Comparison of ENCODE assay signal across 10 mouse cellular contexts in the genomic region with DNA sequence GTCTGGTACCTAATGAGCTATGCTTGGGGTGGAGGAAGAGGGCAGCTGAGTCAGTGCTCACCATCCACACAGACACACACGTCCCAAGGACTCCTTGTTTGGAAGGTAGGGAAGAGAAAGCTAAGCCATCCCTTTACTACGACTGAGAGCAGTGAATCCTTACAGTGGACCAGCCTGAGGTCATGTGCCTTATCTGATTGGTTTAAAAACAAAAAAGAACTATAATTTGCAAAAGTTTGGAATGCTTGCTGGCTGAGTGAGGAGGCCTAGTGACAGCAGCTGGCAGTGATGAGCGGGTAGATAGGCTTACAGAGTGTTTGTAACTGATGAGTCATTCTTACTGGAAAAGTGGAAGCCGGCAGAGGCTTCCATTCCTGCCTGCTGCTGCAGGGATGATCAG. TPM values are rescaled to one million over a fixed set of nuclear protein-coding genes. Genes with fewer than 3 reads are reported as not detected.
DNase-seq lines count a peak whose midpoint lies in the region; ATAC-seq and TF ChIP-seq lines count a peak whose summit lies in the region.
"Had no signal": no experiment of that assay in that cellular context is flagged by ENCODE, and none has a peak within 500 bp of the region (broad histone marks: within the 10 kb centered on the region; RNA-seq: fewer than 3 reads in every experiment).

No protein-coding gene starts in this region.

- H3K9me3 ChIP-seq in lung, postnatal 0 days (ENCODE audit: low read length) = no peaks in the 10 kb centered on the region
- no peaks in the 10 kb centered on the region for H3K9me3 ChIP-seq in embryonic facial prominence, embryonic 13.5 days
- no peaks in the 10 kb centered on the region for H3K9me3 ChIP-seq in stomach, embryonic 14.5 days (ENCODE audit: control insufficient read depth, low read depth, low read length)

- peak overlapping the region; percentile 47; the same call in 1 of the 2 replicates for H3K27ac ChIP-seq in lung, postnatal 0 days (ENCODE audit: low read length)
- peak overlapping the region; percentile 22; the same call in 1 of the 2 replicates for H3K27ac ChIP-seq in embryonic facial prominence, embryonic 13.5 days
- 0 out of 2 replicates have a peak overlapping the region, but pooled peaks have one; percentile 11 for H3K27ac ChIP-seq in stomach, embryonic 14.5 days (ENCODE audit: low read length)
- H3K27ac ChIP-seq: liver, embryonic 14.5 days had no signal

- H3K36me3 ChIP-seq in lung, postnatal 0 days (ENCODE audit: insufficient read depth, low read length) = no peaks in the 10 kb centered on the region
- H3K36me3 ChIP-seq in embryonic facial prominence, embryonic 13.5 days = 0 out of 2 replicates have a peak, but pooled peaks cover 5% of the 10 kb centered on the region
- no peaks in the 10 kb centered on the region for H3K36me3 ChIP-seq in stomach, embryonic 14.5 days (ENCODE audit: control insufficient read depth, insufficient read depth, low read length)

- peak; percentile 41 for DNase-seq in gastrocnemius, postnatal 14 days
- no peak for DNase-seq in gastrocnemius, postnatal 10 days
- peak; percentile 81 for DNase-seq in lung, postnatal 0 days (ENCODE audit: low spot score)
- DNase-seq in lung, postnatal 25 days (ENCODE audit: low spot score) = no peak
- DNase-seq in retina, postnatal 1 day = no peak
- DNase-seq: kidney, postnatal 14 days had no signal

- H3K27me3 ChIP-seq in lung, postnatal 0 days (replicated peaks; ENCODE audit: insufficient read depth, low read length) = no peaks in the 10 kb centered on the region
- H3K27me3 ChIP-seq in embryonic facial prominence, embryonic 13.5 days = no peaks in the 10 kb centered on the region
- no peaks in the 10 kb centered on the region for H3K27me3 ChIP-seq in stomach, embryonic 14.5 days (ENCODE audit: control insufficient read depth, insufficient read depth, low read length)

- peak; percentile 47 for ATAC-seq in lung, postnatal 0 days
- ATAC-seq in embryonic facial prominence, embryonic 13.5 days (ENCODE audit: insufficient number of reproducible peaks, insufficient read depth, low FRiP score, low TSS enrichment, low read depth) = no peak
- no peak for ATAC-seq in stomach, embryonic 14.5 days (ENCODE audit: insufficient number of reproducible peaks, insufficient read depth, low FRiP score, low read depth)
- no peak for ATAC-seq in monocyte, adult 5-6 weeks (replicated peaks; ENCODE audit: insufficient number of reproducible peaks, low FRiP score, low TSS enrichment, poor library complexity, severe bottlenecking)

- TF ChIP-seq EP300 in lung, postnatal 0 days (IDR thresholded peaks at IDR 0.05) = no peak

- no peak for TF ChIP-seq CTCF in lung, postnatal 0 days (IDR thresholded peaks at IDR 0.05)

- 20% methylated on average over 4 of the region's 4 CpGs for WGBS in lung, postnatal 0 days
- WGBS in embryonic facial prominence, embryonic 13.5 days = 31% methylated on average over 4 of the region's 4 CpGs
- WGBS in stomach, embryonic 14.5 days = 35% methylated on average over 4 of the region's 4 CpGs

- H3K4me3 ChIP-seq in lung, postnatal 0 days (ENCODE audit: low read depth, low read length) = no peak overlapping the region
- no peak overlapping the region for H3K4me3 ChIP-seq in embryonic facial prominence, embryonic 13.5 days
- H3K4me3 ChIP-seq in stomach, embryonic 14.5 days (ENCODE audit: low read depth, low read length) = no peak overlapping the region

- intact Hi-C loops in gastrocnemius, postnatal 14 days (cut with DNase I; ENCODE audit: low total_unique reads) = no loop called here

- peaks cover 36% of the 10 kb centered on the region; the same call in 1 of the 2 replicates for H3K4me1 ChIP-seq in lung, postnatal 0 days (ENCODE audit: insufficient read depth, low read depth, low read length)
- H3K4me1 ChIP-seq in embryonic facial prominence, embryonic 13.5 days = peaks cover 75% of the 10 kb centered on the region
- peaks cover 33% of the 10 kb centered on the region for H3K4me1 ChIP-seq in stomach, embryonic 14.5 days (ENCODE audit: control insufficient read depth, insufficient read depth, low read length)

- H3K9ac ChIP-seq in lung, postnatal 0 days (replicated peaks; ENCODE audit: low read depth) = no peak overlapping the region
- no peak overlapping the region for H3K9ac ChIP-seq in embryonic facial prominence, embryonic 13.5 days
- no peak overlapping the region for H3K9ac ChIP-seq in stomach, embryonic 14.5 days (replicated peaks; ENCODE audit: low read depth, low read length)
- H3K9ac ChIP-seq: liver, embryonic 14.5 days had no signal

- no peak overlapping the region for H3K4me2 ChIP-seq in lung, postnatal 0 days (replicated peaks; ENCODE audit: low read depth, low read length)
- no peak overlapping the region for H3K4me2 ChIP-seq in embryonic facial prominence, embryonic 13.5 days
- no peak overlapping the region for H3K4me2 ChIP-seq in stomach, embryonic 14.5 days (replicated peaks; ENCODE audit: low read depth, low read length)

RNA-seq across cellular contexts. Expression of a gene that starts 32.5 kb away (rescaled TPM):
- 100 to 1,000 TPM; 232 to 277 TPM for total RNA-seq in gastrocnemius, postnatal 14 days (2021)
- total RNA-seq in gastrocnemius, postnatal 10 days (2021) = 100 to 1,000 TPM; 213 to 224 TPM
- 171 and 176 TPM in 2 replicates for polyA plus RNA-seq in lung, postnatal 0 days (2015; fragmentation: Nextera tagmentation; extraction: Ambion mirVana)
- 146 and 173 TPM in 2 replicates for polyA plus RNA-seq in embryonic facial prominence, embryonic 13.5 days (2015; fragmentation: Nextera tagmentation; extraction: Ambion mirVana)
- polyA plus RNA-seq in stomach, embryonic 14.5 days (2014; fragmentation: Nextera tagmentation; extraction: Ambion mirVana) = 119 and 134 TPM in 2 replicates
- 77.3 to 125 TPM (median 112 TPM) in 3 replicates for total RNA-seq in monocyte, adult 5-6 weeks (2017)

Comparison
In these comparisons a context has a peak if more than half of its experiments do, and no peak if none do; other contexts are left out.
1. DNase-seq: peak in gastrocnemius, postnatal 14 days (single experiment) and lung, postnatal 0 days (single experiment); none in gastrocnemius, postnatal 10 days (single experiment), lung, postnatal 25 days (single experiment) and retina, postnatal 1 day (single experiment).
2. Peak in every context shown above with its lines, with median percentiles within 50 percentile points of each other: H3K27ac ChIP-seq.